Mouse (Mus musculus): ENCODE measurements around the gene Mrc2.
A peak's percentile ranks its signal among the peaks of the same experiment; 100 is the strongest.

Gene Mrc2

GRCm38 (mm10) chr11:105292124-105293071 is at the start of gene Mrc2:
Gene Mrc2, plus strand, starts transcription at chr11:105292643.
- DNase-seq, result peak; percentile 85

- DNase-seq, result no peak
Observed at GRCm38 (mm10) chr11:105246369-105246768, 46.1 kb upstream of the Mrc2 start.

GRCm38 (mm10) chr11:105246785-105247184 is 45.7 kb upstream of the Mrc2 start:
- no peak for DNase-seq

GRCm38 (mm10) chr11:105247321-105247720 is 45.1 kb upstream of the Mrc2 start:
- DNase-seq, result peak; percentile 33

GRCm38 (mm10) chr11:105259733-105260132 is 32.7 kb upstream of the Mrc2 start:
- DNase-seq, result no peak

- no peak for DNase-seq
Observed at GRCm38 (mm10) chr11:105261116-105261515, 31.3 kb upstream of the Mrc2 start.

GRCm38 (mm10) chr11:105261601-105262351 is 30.7 kb upstream of the Mrc2 start:
- peak; percentile 27 for DNase-seq

GRCm38 (mm10) chr11:105264506-105264905 is 27.9 kb upstream of the Mrc2 start:
- no peak for DNase-seq

- no peak for DNase-seq
Observed at GRCm38 (mm10) chr11:105264988-105265387, 27.5 kb upstream of the Mrc2 start.

- peak; percentile 82 for DNase-seq
Observed at GRCm38 (mm10) chr11:105270155-105270554, 22.3 kb upstream of the Mrc2 start.

GRCm38 (mm10) chr11:105280456-105280855 is 12.0 kb upstream of the Mrc2 start:
- no peak for DNase-seq

- no peak for DNase-seq
Observed at GRCm38 (mm10) chr11:105281291-105281690, 11.2 kb upstream of the Mrc2 start.

GRCm38 (mm10) chr11:105281763-105282459 is 10.5 kb upstream of the Mrc2 start:
- no peak for DNase-seq

- DNase-seq, result peak; percentile 67
Observed at GRCm38 (mm10) chr11:105282460-105282859, 10.0 kb upstream of the Mrc2 start.

- DNase-seq, result no peak
Observed at GRCm38 (mm10) chr11:105283016-105283415, 9.4 kb upstream of the Mrc2 start.

GRCm38 (mm10) chr11:105285720-105286119 is 6.7 kb upstream of the Mrc2 start:
- peak; percentile 65 for DNase-seq

- DNase-seq, result peak; percentile 64
Observed at GRCm38 (mm10) chr11:105289403-105289802, 3.0 kb upstream of the Mrc2 start.

GRCm38 (mm10) chr11:105291681-105292123 is 741 bp upstream of the Mrc2 start:
- DNase-seq, result peak; percentile 54

- peak; percentile 83 for DNase-seq
Observed at GRCm38 (mm10) chr11:105293101-105293581, 698 bp downstream of the Mrc2 start.

- no peak for DNase-seq
Observed at GRCm38 (mm10) chr11:105293901-105294494, 1.6 kb downstream of the Mrc2 start.

GRCm38 (mm10) chr11:105296084-105296483 is 3.6 kb downstream of the Mrc2 start:
- no peak for DNase-seq

- DNase-seq, result peak; percentile 66
Observed at GRCm38 (mm10) chr11:105310197-105310596, 17.8 kb downstream of the Mrc2 start.
